In genomic region chr4:100271059-100271735, GRCm38 (mm10) we compare ENCODE assay signal across 13 mouse cellular contexts.
"Had no signal": no experiment of that assay in that cellular context is flagged by ENCODE, and none has a peak within 500 bp of the region (broad histone marks: within the 10 kb centered on the region; RNA-seq: fewer than 3 reads in every experiment).

No protein-coding gene starts in this region.

- DNase-seq: kidney, adult 11 months; kidney, adult 9 months; kidney, postnatal 10 days; liver, embryonic 13.5 days; lung, adult 2 months; right cerebral cortex, adult 18-20 months; thymus, postnatal 4 days had no signal

- H3K9me3 ChIP-seq: limb, embryonic 15.5 days; liver, embryonic 13.5 days; neural tube, embryonic 13.5 days had no signal

- H3K27ac ChIP-seq: left cerebral cortex, adult 2 months; limb, embryonic 15.5 days; liver, embryonic 13.5 days; neural tube, embryonic 13.5 days; stomach, postnatal 0 days had no signal

- H3K36me3 ChIP-seq: limb, embryonic 15.5 days; liver, embryonic 13.5 days; neural tube, embryonic 13.5 days had no signal

- ATAC-seq: midbrain, embryonic 16.5 days had no signal

- H3K4me1 ChIP-seq: liver, embryonic 13.5 days; neural tube, embryonic 13.5 days had no signal

- H3K4me2 ChIP-seq: limb, embryonic 15.5 days; liver, embryonic 13.5 days; midbrain, embryonic 11.5 days; neural tube, embryonic 13.5 days had no signal

- H3K4me3 ChIP-seq: left cerebral cortex, adult 2 months; limb, embryonic 15.5 days; liver, embryonic 13.5 days; neural tube, embryonic 13.5 days had no signal

- H3K9ac ChIP-seq: limb, embryonic 15.5 days; liver, embryonic 13.5 days; neural tube, embryonic 13.5 days had no signal

- H3K27me3 ChIP-seq: limb, embryonic 15.5 days; liver, embryonic 13.5 days; neural tube, embryonic 13.5 days had no signal
